13 mouse cellular contexts compared by ENCODE assay signal in genomic region chr4:154586334-154586733, GRCm38 (mm10). TPM values are rescaled to one million over a fixed set of nuclear protein-coding genes. Genes with fewer than 3 reads are reported as not detected.
A peak's percentile ranks its signal among the peaks of the same experiment; 100 is the strongest.
DNase-seq lines count a peak whose midpoint lies in the region; ATAC-seq and TF ChIP-seq lines count a peak whose summit lies in the region.
"Had no signal": no experiment of that assay in that cellular context is flagged by ENCODE, and none has a peak within 500 bp of the region (broad histone marks: within the 10 kb centered on the region; RNA-seq: fewer than 3 reads in every experiment).

No protein-coding gene starts in this region.

- peaks cover 34% of the 10 kb centered on the region for H3K27me3 ChIP-seq in heart, embryonic 10.5 days (ENCODE audit: insufficient read depth, poor library complexity, severe bottlenecking)
- H3K27me3 ChIP-seq in embryonic facial prominence, embryonic 13.5 days = no peaks in the 10 kb centered on the region
- no peaks in the 10 kb centered on the region for H3K27me3 ChIP-seq in intestine, embryonic 16.5 days (replicated peaks; ENCODE audit: control insufficient read depth, insufficient read depth, low read length)

- peak overlapping the region; percentile 22; the same call in 1 of the 2 replicates for H3K9ac ChIP-seq in embryonic facial prominence, embryonic 13.5 days
- H3K9ac ChIP-seq in intestine, embryonic 16.5 days (ENCODE audit: low read depth, low read length) = 0 out of 2 replicates have a peak overlapping the region, but pooled peaks have one; percentile 38
- H3K9ac ChIP-seq: limb, embryonic 15.5 days had no signal

- H3K9me3 ChIP-seq in heart, embryonic 10.5 days = no peaks in the 10 kb centered on the region
- H3K9me3 ChIP-seq in embryonic facial prominence, embryonic 13.5 days = no peaks in the 10 kb centered on the region
- no peaks in the 10 kb centered on the region for H3K9me3 ChIP-seq in intestine, embryonic 16.5 days (ENCODE audit: control insufficient read depth, low read length)
- H3K9me3 ChIP-seq: limb, embryonic 15.5 days; megakaryocyte, embryonic 14.5 days had no signal

- 0 out of 2 replicates have a peak, but pooled peaks have one; percentile 26 for ATAC-seq in embryonic facial prominence, embryonic 13.5 days (ENCODE audit: insufficient number of reproducible peaks, insufficient read depth, low FRiP score, low TSS enrichment, low read depth)
- peak; percentile 69 for ATAC-seq in intestine, embryonic 16.5 days

- no peak for DNase-seq in heart, embryonic 10.5 days (ENCODE audit: low spot score)
- DNase-seq in heart, adult 8-10 months (ENCODE audit: low spot score) = no peak
- DNase-seq in left cerebral cortex, adult 2 months (ENCODE audit: extremely low spot score in 1 of 2, low spot score in 2 of 2) = no peak
- DNase-seq in left cerebral cortex, postnatal 4 days = no peak
- DNase-seq in right cerebral cortex, postnatal 25 days = no peak
- no peak for DNase-seq in left cerebral cortex, postnatal 25 days (ENCODE audit: low spot score in 2 of 2)
- DNase-seq: adrenal gland, postnatal 25 days; cerebellum, postnatal 14 days had no signal

- no peak for TF ChIP-seq CTCF in left cerebral cortex, adult 2 months (IDR thresholded peaks at IDR 0.05)

- H3K4me3 ChIP-seq in heart, embryonic 10.5 days = no peak overlapping the region
- H3K4me3 ChIP-seq in left cerebral cortex, adult 2 months = no peak overlapping the region
- H3K4me3 ChIP-seq in embryonic facial prominence, embryonic 13.5 days = no peak overlapping the region
- no peak overlapping the region for H3K4me3 ChIP-seq in intestine, embryonic 16.5 days (ENCODE audit: low read length)
- H3K4me3 ChIP-seq: limb, embryonic 15.5 days; megakaryocyte, embryonic 14.5 days had no signal

- intact Hi-C loops in left cerebral cortex, adult 2 months (cut with DNase I) = no loop called here
- intact Hi-C loops in left cerebral cortex, postnatal 4 days (cut with DNase I) = no loop called here
- intact Hi-C loops in left cerebral cortex, postnatal 25 days (cut with DNase I) = no loop called here

- peak overlapping the region; percentile 26; the same call in 1 of the 2 replicates for H3K4me2 ChIP-seq in embryonic facial prominence, embryonic 13.5 days
- no peak overlapping the region for H3K4me2 ChIP-seq in intestine, embryonic 16.5 days (ENCODE audit: low read depth, low read length)
- H3K4me2 ChIP-seq: limb, embryonic 15.5 days had no signal

- H3K36me3 ChIP-seq in heart, embryonic 10.5 days = no peaks in the 10 kb centered on the region
- H3K36me3 ChIP-seq in embryonic facial prominence, embryonic 13.5 days = no peaks in the 10 kb centered on the region
- no peaks in the 10 kb centered on the region for H3K36me3 ChIP-seq in intestine, embryonic 16.5 days (ENCODE audit: control insufficient read depth, insufficient read depth, low read length)
- H3K36me3 ChIP-seq: limb, embryonic 15.5 days had no signal

- WGBS in heart, embryonic 10.5 days = 84% methylated on average over 11 of the region's 11 CpGs
- 34% methylated on average over 11 of the region's 11 CpGs for WGBS in embryonic facial prominence, embryonic 13.5 days
- 68% methylated on average over 11 of the region's 11 CpGs for WGBS in intestine, embryonic 16.5 days

- peaks cover 84% of the 10 kb centered on the region for H3K4me1 ChIP-seq in heart, embryonic 10.5 days
- peaks cover 82% of the 10 kb centered on the region for H3K4me1 ChIP-seq in embryonic facial prominence, embryonic 13.5 days
- H3K4me1 ChIP-seq in intestine, embryonic 16.5 days (ENCODE audit: control insufficient read depth, insufficient read depth, low read length) = peaks cover 38% of the 10 kb centered on the region
- H3K4me1 ChIP-seq: megakaryocyte, embryonic 14.5 days had no signal

- H3K27ac ChIP-seq in heart, embryonic 10.5 days = peak overlapping the region; percentile 77
- H3K27ac ChIP-seq in left cerebral cortex, adult 2 months = peak overlapping the region; percentile 15; the same call in 1 of the 2 replicates
- peak overlapping the region; percentile 87 for H3K27ac ChIP-seq in embryonic facial prominence, embryonic 13.5 days
- peak overlapping the region; percentile 52; the same call in 1 of the 2 replicates for H3K27ac ChIP-seq in intestine, embryonic 16.5 days (ENCODE audit: low read length)
- H3K27ac ChIP-seq: kidney, postnatal 0 days had no signal

RNA-seq across cellular contexts. Expression of gene Prdm16, which starts 50.3 kb away (rescaled TPM):
- 13.9 and 16.8 TPM in 2 replicates for polyA plus RNA-seq in heart, embryonic 10.5 days (2016; fragmentation: Nextera tagmentation; extraction: Ambion mirVana)
- total RNA-seq in heart, adult 8-10 months (2022) = 10 to 100 TPM; 12.6 to 15.7 (median 14.3) TPM
- 1 to 10 TPM; 8.2 to 9.6 TPM for total RNA-seq in left cerebral cortex, adult 2 months (2021)
- total RNA-seq in left cerebral cortex, postnatal 4 days (2021) = 1 to 10 TPM; 9.1 to 9.9 TPM
- polyA plus RNA-seq in embryonic facial prominence, embryonic 13.5 days (2015; fragmentation: Nextera tagmentation; extraction: Ambion mirVana) = 39.0 and 46.0 TPM in 2 replicates
- polyA plus RNA-seq in intestine, embryonic 16.5 days (2015; fragmentation: Nextera tagmentation; extraction: Ambion mirVana) = 15.2 and 17.6 TPM in 2 replicates
- total RNA-seq in left cerebral cortex, postnatal 25 days (2021) = 1 to 10 TPM; 6.5 to 7.7 TPM

Comparison
In these comparisons a context has a peak if more than half of its experiments do, and no peak if none do; other contexts are left out.
1. H3K27ac ChIP-seq: peak in every context shown above with its lines; median percentile 87 in embryonic facial prominence, embryonic 13.5 days; 77 in heart, embryonic 10.5 days; 52 in intestine, embryonic 16.5 days; 15 in left cerebral cortex, adult 2 months.